Mouse (Mus musculus) B cell, adult (primary cell): ENCODE results near the gene Mcpt8. TPM values are rescaled to one million over a fixed set of nuclear protein-coding genes. Genes with fewer than 3 reads are reported as not detected.

ENCODE experiments used
- total RNA-seq: library from RNA; stranded (reverse); gene quantifications from 4 replicates; pipeline ENCODE4 v1.2.4, GENCODE M21; 2023; ENCODE audit not compliant: inconsistent age

Mcpt8 gene
- not detected in 4 replicates for total RNA-seq

DNA sequence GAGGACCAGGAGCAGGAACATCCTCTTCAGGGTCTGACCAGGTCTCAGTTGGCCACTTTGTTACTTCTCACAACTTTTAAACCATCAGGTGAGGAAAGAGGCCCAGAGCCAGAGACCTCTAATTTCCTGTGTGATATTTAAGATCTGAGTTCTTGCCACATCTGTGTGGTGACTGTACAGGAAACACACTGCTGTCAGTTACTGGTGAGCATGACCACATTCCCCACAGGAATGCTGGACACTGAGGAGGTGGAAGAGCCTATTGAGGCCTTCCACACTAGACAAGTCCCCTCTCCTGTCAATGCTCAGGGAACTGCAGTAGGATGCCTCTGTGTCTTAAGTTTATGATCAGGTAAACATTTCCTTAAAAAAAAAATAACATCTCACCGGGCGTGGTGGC, at the start of gene Mcpt8:
Gene Mcpt8, minus strand, starts transcription at position 107 of the 400 bp plus-strand sequence.

DNA sequence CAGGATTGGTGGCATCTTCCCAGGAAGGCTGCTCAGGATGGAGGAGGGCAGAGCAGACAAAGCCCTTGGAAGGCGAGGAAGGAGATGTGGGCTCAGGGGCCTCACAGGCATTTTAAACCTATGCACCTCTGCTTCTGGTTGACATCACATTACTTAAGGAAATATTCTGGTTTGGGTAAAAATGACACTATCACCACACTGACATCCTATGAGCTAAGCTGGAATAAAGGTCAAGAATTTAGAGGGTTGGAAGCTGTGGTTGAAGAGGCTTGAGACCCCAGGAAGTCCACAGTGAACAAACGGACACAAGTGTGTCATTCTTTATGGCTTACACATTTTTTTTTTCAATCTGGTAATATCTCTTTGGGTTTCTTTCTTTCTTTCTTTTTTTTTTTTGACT, 47.4 kb upstream of the Mcpt8 start, which contains the start of gene Gzmd:
Gene Gzmd, minus strand, starts transcription at position 101 of the 400 bp plus-strand sequence.

DNA sequence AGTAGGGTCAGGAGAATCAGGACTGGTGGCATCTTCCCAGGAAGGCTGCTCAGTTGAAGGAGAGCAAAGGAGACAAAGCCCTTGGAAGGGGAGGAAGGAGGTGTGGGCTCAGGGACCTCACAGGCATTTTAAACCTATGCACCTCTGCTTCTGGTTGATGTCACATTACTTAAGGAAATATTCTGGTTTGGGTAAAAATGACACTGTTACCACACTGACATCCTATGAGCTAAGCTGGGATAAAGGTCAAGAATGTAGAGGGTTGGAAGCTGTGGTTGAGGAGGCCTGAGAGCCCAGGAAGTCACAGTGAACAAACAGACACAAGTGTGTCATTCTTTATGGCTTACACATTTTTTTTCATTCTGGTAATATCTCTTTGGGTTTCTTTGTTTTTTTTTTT, 35.5 kb upstream of the Mcpt8 start, which contains the start of gene Gzme:
Gene Gzme, minus strand, starts transcription at position 101 of the 400 bp plus-strand sequence.

DNA sequence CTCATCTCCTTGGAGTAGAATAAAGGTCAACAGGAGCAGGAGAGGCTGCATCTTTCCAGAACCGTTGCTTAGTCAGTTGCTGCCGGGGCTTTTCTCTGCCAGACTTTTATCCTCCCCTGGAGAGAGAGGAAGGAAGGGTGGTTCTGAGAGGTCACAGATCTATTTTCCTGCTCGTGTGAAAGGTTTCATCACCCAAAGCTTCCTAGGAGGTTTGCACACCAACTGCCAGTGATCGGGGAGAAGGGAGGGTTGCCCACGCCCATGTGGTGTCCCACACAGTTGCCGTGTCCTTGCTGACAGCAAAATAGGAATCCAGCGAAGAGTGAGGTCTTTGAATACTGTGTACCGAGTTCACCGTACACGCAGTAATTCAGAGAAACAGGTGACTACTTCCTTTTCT, 17.3 kb upstream of the Mcpt8 start, which contains the start of gene Ctsg:
Gene Ctsg, minus strand, starts transcription at position 189 of the 400 bp plus-strand sequence.

DNA sequence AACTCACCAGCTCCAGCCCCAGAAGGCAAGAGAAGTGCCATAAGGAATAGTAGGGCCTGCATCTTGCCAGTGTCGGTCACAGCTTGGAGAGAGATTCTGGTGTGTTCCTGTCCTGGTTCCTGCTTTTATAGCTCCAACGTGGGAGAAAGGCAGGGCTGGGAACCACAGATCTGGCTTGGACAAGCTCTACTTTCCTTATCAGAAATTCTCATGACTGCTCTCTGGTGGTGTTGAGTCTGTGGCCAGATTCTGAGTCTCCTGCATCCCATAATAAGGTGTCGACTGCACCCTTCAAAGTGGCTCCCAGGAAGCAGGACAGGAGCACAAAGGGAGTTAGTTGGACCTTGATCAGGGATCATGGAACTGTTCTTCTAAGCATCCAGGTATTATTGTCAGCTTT, 22.9 kb downstream of the Mcpt8 start, which contains the start of gene Mcpt4:
Gene Mcpt4, minus strand, starts transcription at position 101 of the 400 bp plus-strand sequence.

DNA sequence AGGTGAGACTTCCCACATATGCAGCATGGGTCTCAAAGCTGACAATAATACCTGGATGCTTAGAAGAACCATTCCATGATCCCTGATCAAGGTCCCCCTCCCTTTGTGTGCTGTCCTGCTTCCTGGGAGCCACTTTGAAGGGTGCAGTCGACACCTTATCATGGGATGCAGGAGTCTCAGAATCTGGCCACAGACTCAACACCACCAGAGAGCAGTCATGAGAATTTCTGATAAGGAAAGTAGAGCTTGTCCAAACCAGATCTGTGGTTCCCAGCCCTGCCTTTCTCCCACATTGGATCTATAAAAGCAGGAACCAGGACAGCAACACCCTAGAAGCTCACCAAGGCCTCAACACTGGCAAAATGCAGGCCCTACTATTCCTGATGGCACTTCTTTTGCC, 43.3 kb downstream of the Mcpt8 start, which contains the start of gene Mcpt2:
Gene Mcpt2, plus strand, starts transcription at position 250 of the 400 bp plus-strand sequence.

Other genes starting within 250 kb of the Mcpt8 start
- gene Nynrin, start 231.3 kb downstream of the Mcpt8 start, total RNA-seq, result 0.06 to 0.09 TPM in 2 of 4 replicates, not detected in the others
- gene Cbln3, start 200.9 kb downstream of the Mcpt8 start, total RNA-seq, result 0.22 TPM in 1 of 4 replicates, not detected in the others
- 92.3 to 98.0 TPM (median 96.5 TPM) in 4 replicates for gene Khnyn, start 200.3 kb downstream of the Mcpt8 start, total RNA-seq
- gene Sdr39u1, start 185.0 kb downstream of the Mcpt8 start, total RNA-seq, result 25.6 to 37.3 TPM (median 31.5 TPM) in 4 replicates
- gene Cma1, start 140.6 kb downstream of the Mcpt8 start, total RNA-seq, result 0.66 TPM in 1 of 4 replicates, not detected in the others
- gene Cma2, start 134.3 kb downstream of the Mcpt8 start, total RNA-seq, result not detected in 4 replicates
- not detected in 4 replicates for gene Mcpt1, start 67.3 kb downstream of the Mcpt8 start, total RNA-seq
- gene Mcpt9, start 54.8 kb downstream of the Mcpt8 start, total RNA-seq, result not detected in 4 replicates
- 0.51 TPM in 2 of 4 replicates, not detected in the others for gene Mcpt2, start 43.2 kb downstream of the Mcpt8 start, total RNA-seq
- 0.61 TPM in 1 of 4 replicates, not detected in the others for gene Mcpt4, start 23.0 kb downstream of the Mcpt8 start, total RNA-seq
- not detected in 4 replicates for gene Ctsg, start 17.3 kb upstream of the Mcpt8 start, total RNA-seq
- not detected in 4 replicates for gene Gzme, start 35.4 kb upstream of the Mcpt8 start, total RNA-seq
- gene Gzmd, start 47.3 kb upstream of the Mcpt8 start, total RNA-seq, result not detected in 4 replicates
- gene Gzmg, start 74.3 kb upstream of the Mcpt8 start, total RNA-seq, result not detected in 4 replicates
- not detected in 4 replicates for gene Gzmn, start 89.3 kb upstream of the Mcpt8 start, total RNA-seq
- not detected in 4 replicates for gene Gzmf, start 126.1 kb upstream of the Mcpt8 start, total RNA-seq
- not detected in 4 replicates for gene Gzmc, start 149.4 kb upstream of the Mcpt8 start, total RNA-seq
- 0.83 to 0.96 TPM (median 0.84 TPM) in 3 of 4 replicates, not detected in the other for gene Gzmb, start 177.0 kb upstream of the Mcpt8 start, total RNA-seq